Mouse (Mus musculus) stomach, embryonic 16.5 days (tissue): Measurements from ENCODE around the gene Ccdc122. TPM values are rescaled to one million over a fixed set of nuclear protein-coding genes. Genes with fewer than 3 reads are reported as not detected.

Experiments used
- ATAC-seq: fragments of 200-750 bp; cut with Nextera tagmentation; 2 replicates; pipeline ENCODE4 v1.8.0; 2017; ENCODE audit warnings: moderate number of reproducible peaks, moderate TSS enrichment; ENCODE audit not compliant: insufficient read depth, low FRiP score
- H3K27ac ChIP-seq: fragments of 300-500 bp; sonication (generic); 2 replicates; pipeline ENCODE4 v1.5.1; 2014; ENCODE audit warnings: low read length
- H3K27me3 ChIP-seq: fragments of 300-500 bp; sonication (generic); 2 replicates; pipeline ENCODE4 v1.6.1; 2014; ENCODE audit warnings: low read length, control low read depth, mixed read lengths; ENCODE audit not compliant: control insufficient read depth, insufficient read depth
- H3K36me3 ChIP-seq: fragments of 300-500 bp; sonication (generic); 2 replicates; pipeline ENCODE4 v1.6.1; 2014; ENCODE audit warnings: low read length; ENCODE audit not compliant: control insufficient read depth, insufficient read depth
- H3K4me1 ChIP-seq: fragments of 300-500 bp; sonication (generic); 2 replicates; pipeline ENCODE4 v1.6.1; 2014; ENCODE audit warnings: low read length, control low read depth, mixed read lengths; ENCODE audit not compliant: control insufficient read depth, insufficient read depth
- H3K4me2 ChIP-seq: fragments of 300-500 bp; sonication (generic); 2 replicates; pipeline ENCODE4 v1.6.1; 2014; ENCODE audit warnings: low read depth, low read length, mixed read lengths
- H3K4me3 ChIP-seq: fragments of 300-500 bp; sonication (generic); replicated peaks from 2 replicates; pipeline ENCODE4 v1.5.1; 2014; ENCODE audit warnings: mild to moderate bottlenecking, low read length
- H3K9ac ChIP-seq: fragments of 300-500 bp; sonication (generic); 2 replicates; pipeline ENCODE4 v1.6.1; 2014; ENCODE audit warnings: low read length
- H3K9me3 ChIP-seq: fragments of 300-500 bp; sonication (generic); replicated peaks from 2 replicates; pipeline ENCODE4 v1.6.1; 2016; ENCODE audit warnings: low read length, control low read depth; ENCODE audit not compliant: control insufficient read depth
- WGBS: fragments of 180-500 bp; shearing (Covaris S2); extraction: QIAGEN DNeasy Blood & Tissue Kit; methylation state at CpG from one replicate; pipeline ENCODE4 v1.1.7; 2014; 5-methylcytosine and 5-hydroxymethylcytosine counted together
- polyA plus RNA-seq: library from polyadenylated mRNA; unstranded; fragments of >200 nt; fragmentation: Nextera tagmentation; extraction: Ambion mirVana; gene quantifications from 2 replicates; pipeline ENCODE4 v1.2.1, GENCODE M21; 2015

Ccdc122 gene
- polyA plus RNA-seq, 1 experiment from 2014 or later: 5.2 TPM

- WGBS: 74% methylated on average over 6 of the region's 6 CpGs
- ATAC-seq: no peak
Observed at GRCm38 (mm10) chr14:77150556-77150955, 114.0 kb downstream of the Ccdc122 start.

GRCm38 (mm10) chr14:77151431-77151830 is 114.9 kb downstream of the Ccdc122 start:
- H3K27me3 ChIP-seq: peaks cover 20% of the 10 kb centered on the region
- H3K9me3 ChIP-seq: 0 out of 2 replicates have a peak, but pooled peaks cover 4% of the 10 kb centered on the region
- H3K4me2 ChIP-seq: no peak overlapping the region
- no peaks in the 10 kb centered on the region for H3K36me3 ChIP-seq
- 87% methylated on average over 7 of the region's 7 CpGs for WGBS
- H3K4me1 ChIP-seq: no peaks in the 10 kb centered on the region
- no peak for ATAC-seq
- no peak overlapping the region for H3K4me3 ChIP-seq
- no peak overlapping the region for H3K27ac ChIP-seq
- H3K9ac ChIP-seq: no peak overlapping the region

More at GRCm38 (mm10) chr14:77150556-77150955, 114.0 kb downstream of the Ccdc122 start:
- Histone ChIP-seq H3K9me3 (0 out of 2 replicates have a peak, but pooled peaks cover 4% of the 10 kb centered on the region), H3K4me1 (no peaks in the 10 kb centered on the region), H3K9ac (no peak overlapping the region), H3K27me3 (peaks cover 12% of the 10 kb centered on the region), H3K27ac (no peak overlapping the region), H3K36me3 (no peaks in the 10 kb centered on the region), H3K4me3 (no peak overlapping the region), H3K4me2 (no peak overlapping the region)

- Histone ChIP-seq H3K4me3 (peak within 1 kb of the TSS; percentile 65), H3K9ac (peak within 1 kb of the TSS; percentile 77), H3K4me1 (no peaks in the 10 kb centered on the region), H3K27ac (peak within 1 kb of the TSS; percentile 33), H3K4me2 (peak within 1 kb of the TSS; percentile 90), H3K27me3 (peaks cover 36% of the 10 kb centered on the region), H3K9me3 (no peaks in the 10 kb centered on the region), H3K36me3 (no peaks in the 10 kb centered on the region)
- peak; percentile 87 for ATAC-seq
- WGBS: 1% methylated on average over 73 of the region's 73 CpGs
Observed at GRCm38 (mm10) chr14:77156222-77156910, 119.8 kb downstream of the Ccdc122 start, which contains the start of gene Enox1. TSS of gene Enox1 (plus strand) at chr14:77156763.

GRCm38 (mm10) chr14:77156911-77157504 is 120.4 kb downstream of the Ccdc122 start:
- no peaks in the 10 kb centered on the region for H3K36me3 ChIP-seq
- peak overlapping the region; percentile 33 for H3K27ac ChIP-seq
- ATAC-seq: peak; percentile 49; the same call in 1 of the 2 replicates
- peaks cover 36% of the 10 kb centered on the region for H3K27me3 ChIP-seq
- H3K9ac ChIP-seq: peak overlapping the region; percentile 77
- peak overlapping the region; percentile 90 for H3K4me2 ChIP-seq
- H3K4me3 ChIP-seq: peak overlapping the region; percentile 65
- under 1% methylated on average over 63 of the region's 64 CpGs for WGBS
- H3K9me3 ChIP-seq: no peaks in the 10 kb centered on the region
- no peaks in the 10 kb centered on the region for H3K4me1 ChIP-seq

- peak overlapping the region; percentile 90 for H3K4me2 ChIP-seq
- H3K36me3 ChIP-seq: no peaks in the 10 kb centered on the region
- ATAC-seq: peak; percentile 84
- peak overlapping the region; percentile 65 for H3K4me3 ChIP-seq
- H3K9ac ChIP-seq: peak overlapping the region; percentile 77
- no peak overlapping the region for H3K27ac ChIP-seq
- H3K27me3 ChIP-seq: peaks cover 36% of the 10 kb centered on the region
- H3K9me3 ChIP-seq: no peaks in the 10 kb centered on the region
- H3K4me1 ChIP-seq: no peaks in the 10 kb centered on the region
- WGBS: 2% methylated on average over 31 of the region's 31 CpGs
Observed at GRCm38 (mm10) chr14:77157505-77157911, 120.9 kb downstream of the Ccdc122 start.

- peaks cover 36% of the 10 kb centered on the region for H3K27me3 ChIP-seq
- ATAC-seq: no peak
- H3K36me3 ChIP-seq: no peaks in the 10 kb centered on the region
- H3K27ac ChIP-seq: no peak overlapping the region
- H3K4me1 ChIP-seq: no peaks in the 10 kb centered on the region
- H3K4me3 ChIP-seq: no peak overlapping the region
- WGBS: 77% methylated on average over 5 of the region's 5 CpGs
- no peak overlapping the region for H3K4me2 ChIP-seq
- H3K9me3 ChIP-seq: no peaks in the 10 kb centered on the region
- no peak overlapping the region for H3K9ac ChIP-seq
Observed at GRCm38 (mm10) chr14:77159397-77159796, 122.8 kb downstream of the Ccdc122 start.

Other genes starting within 250 kb of the Ccdc122 start
- gene Lacc1, start 132 bp downstream of the Ccdc122 start, polyA plus RNA-seq: 7.4 and 8.3 TPM in 2 replicates
- gene Enox1, start 120.0 kb downstream of the Ccdc122 start, polyA plus RNA-seq: 5.1 and 6.6 TPM in 2 replicates